Mouse (Mus musculus): ENCODE results near the gene Krt79.

DNA sequence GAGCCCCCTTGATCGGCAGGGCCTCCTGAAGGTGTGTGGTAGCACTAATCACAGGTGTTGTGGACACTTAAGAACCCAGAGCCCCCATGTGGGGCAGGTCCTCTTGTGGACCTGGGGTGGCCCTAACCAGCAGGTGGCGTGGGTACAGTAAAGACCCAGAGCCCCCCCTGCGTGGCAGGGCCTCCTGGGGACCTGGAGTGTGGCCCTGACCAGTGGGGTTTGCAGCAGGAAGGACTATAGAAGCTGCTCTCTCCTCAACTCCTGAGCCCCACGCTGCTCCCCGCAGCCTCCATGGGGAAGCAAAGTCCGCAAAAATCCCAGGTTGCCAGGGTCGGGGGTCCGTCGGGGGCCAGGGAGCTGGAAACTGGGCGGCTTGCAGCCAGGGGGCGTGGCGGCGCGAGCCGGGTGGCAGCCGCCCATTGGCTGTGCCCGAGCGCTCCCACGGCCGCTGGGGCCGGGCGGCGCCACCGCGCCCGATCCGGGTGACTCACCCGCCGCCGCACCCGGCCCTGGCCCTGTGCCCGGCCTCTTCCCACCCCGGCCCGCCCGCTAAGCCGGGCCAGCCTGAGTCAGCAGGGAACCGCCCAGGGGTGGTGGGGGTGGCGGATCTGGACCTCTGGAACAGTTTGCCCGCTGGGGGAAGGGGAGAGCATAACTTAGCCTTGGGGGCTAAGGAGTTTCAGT is 37.1 kb upstream of the Krt79 start:
- no peak for TF ChIP-seq USF1 (IDR thresholded peaks at IDR 0.05; ENCODE audit: low read depth, low read length)
- no peak for TF ChIP-seq PAX5 (IDR thresholded peaks at IDR 0.05; ENCODE audit: low read length)
- TF ChIP-seq CTCF (conservative IDR thresholded peaks at IDR 0.05 in 1 of 2, IDR thresholded peaks at IDR 0.05 in 1 of 2; ENCODE audit: low read depth in 2 of 2, low read length in 2 of 2): no peak
- TF ChIP-seq SIN3A (IDR thresholded peaks at IDR 0.05; ENCODE audit: low read length): no peak
- TF ChIP-seq EP300 (IDR thresholded peaks at IDR 0.05; ENCODE audit: low read length): no peak
- no peak for TF ChIP-seq ZNF384 (IDR thresholded peaks at IDR 0.05; ENCODE audit: low read depth, low read length)
- TF ChIP-seq USF2 (conservative IDR thresholded peaks at IDR 0.05; ENCODE audit: low read depth, low read length): no peak
- TF ChIP-seq MAX (IDR thresholded peaks at IDR 0.05; ENCODE audit: low read length): no peak
- TF ChIP-seq MAFK (IDR thresholded peaks at IDR 0.05; ENCODE audit: insufficient replicate concordance, low read length): no peak
- no peak for TF ChIP-seq MEF2A (IDR thresholded peaks at IDR 0.05; ENCODE audit: borderline replicate concordance, low read depth, low read length)
- TF ChIP-seq HCFC1 (IDR thresholded peaks at IDR 0.05; ENCODE audit: low read depth, low read length): no peak
- TF ChIP-seq NRF1 (IDR thresholded peaks at IDR 0.05; ENCODE audit: low read depth, low read length): no peak
- TF ChIP-seq E2F4 (IDR thresholded peaks at IDR 0.05; ENCODE audit: insufficient replicate concordance, low read depth, low read length): no peak
